Mouse (Mus musculus) heart, adult 2 months (tissue): ENCODE data around the gene Olfr523. TPM values are rescaled to one million over a fixed set of nuclear protein-coding genes. Genes with fewer than 3 reads are reported as not detected.

Source experiments
- DNase-seq, 2 experiments: peaks; one replicate each; pipeline ENCODE4 v3.0.0; 2021
- H3K27ac ChIP-seq: fragments of 200-600 bp; 2 replicates; pipeline ENCODE4 v1.8.1; 2022
- H3K27me3 ChIP-seq: fragments of 200-500 bp; 2 replicates; pipeline ENCODE4 v1.6.1; 2012; ENCODE audit warnings: mild to moderate bottlenecking, low read length, inconsistent platforms, mixed read lengths; ENCODE audit not compliant: control insufficient read depth, insufficient read depth
- H3K36me3 ChIP-seq: fragments of 200-500 bp; 2 replicates; pipeline ENCODE4 v1.6.1; 2012; ENCODE audit warnings: low read length, inconsistent platforms; ENCODE audit not compliant: control insufficient read depth, insufficient read depth
- H3K4me1 ChIP-seq: fragments of 200-500 bp; 2 replicates; pipeline ENCODE4 v1.6.1; 2011; ENCODE audit warnings: low read length; ENCODE audit not compliant: control insufficient read depth, insufficient read depth
- H3K4me3 ChIP-seq: fragments of 200-600 bp; 2 replicates; pipeline ENCODE4 v1.8.1; 2022
- H3K79me2 ChIP-seq: fragments of 200-500 bp; replicated peaks from 2 replicates; pipeline ENCODE4 v1.6.1; 2012; ENCODE audit warnings: mild to moderate bottlenecking, inconsistent platforms, low read length, moderate library complexity, mixed read lengths; ENCODE audit not compliant: control insufficient read depth, insufficient read depth
- H3K9ac ChIP-seq: fragments of 200-500 bp; 2 replicates; pipeline ENCODE4 v1.6.1; 2012; ENCODE audit warnings: low read depth, mild to moderate bottlenecking, control low read depth, inconsistent platforms, low read length, mixed read lengths
- CTCF ChIP-seq: fragments of 200-600 bp; IDR thresholded peaks from 2 replicates; pipeline ENCODE4 v1.8.1; 2022; ENCODE audit warnings: antibody characterized with exemption, mild to moderate bottlenecking, moderate library complexity
- EP300 ChIP-seq: fragments of 200-500 bp; IDR thresholded peaks from 2 replicates; pipeline ENCODE4 v1.6.1; 2011; ENCODE audit warnings: low read depth, low read length, control low read depth; ENCODE audit not compliant: insufficient read depth
- POLR2A ChIP-seq: fragments of 200-500 bp; IDR thresholded peaks from 2 replicates; pipeline ENCODE4 v1.6.1; 2011; ENCODE audit warnings: mild to moderate bottlenecking, low read depth, low read length, control low read depth; ENCODE audit not compliant: insufficient read depth
- WGBS: fragments of 180-500 bp; shearing (Covaris S2); methylation state at CpG from one replicate; pipeline ENCODE4 v1.1.7; 2018; 5-methylcytosine and 5-hydroxymethylcytosine counted together
- intact Hi-C: fragments of 180-260 bp; cut with DNase I; formaldehyde crosslinking; loops from one replicate; pipeline ENCODE4 v1.15.1; 2025
- polyA plus RNA-seq: library from polyadenylated mRNA; depleted of rRNA; stranded (reverse); fragments of >200 nt; gene quantifications from 2 replicates; pipeline ENCODE4 v1.2.3, GENCODE M21; 2012
- total RNA-seq, 2 experiments: library from RNA; stranded (reverse); gene quantifications; 2 replicates each; pipeline ENCODE4 v1.2.3; 2021

The Olfr523 gene
- total and polyA plus RNA-seq, 3 experiments = not detected

GRCm38 (mm10) chr7:140187721-140188390 is 14.8 kb downstream of the Olfr523 start:
- WGBS = 72% methylated on average over 7 of the region's 7 CpGs
- H3K27me3 ChIP-seq = no peaks in the 10 kb centered on the region
- H3K4me1 ChIP-seq = no peaks in the 10 kb centered on the region
- no peaks in the 10 kb centered on the region for H3K79me2 ChIP-seq
- no peaks in the 10 kb centered on the region for H3K36me3 ChIP-seq
- no peak overlapping the region for H3K4me3 ChIP-seq
- no peak for DNase-seq
- TF ChIP-seq EP300 (no peak), CTCF (no peak), POLR2A (no peak)
- intact Hi-C loops = no loop called here
- H3K9ac ChIP-seq = no peak overlapping the region
- H3K27ac ChIP-seq = no peak overlapping the region

- 53% methylated on average over 4 of the region's 4 CpGs for WGBS
- H3K36me3 ChIP-seq = no peaks in the 10 kb centered on the region
- H3K9ac ChIP-seq = no peak overlapping the region
- H3K27me3 ChIP-seq = no peaks in the 10 kb centered on the region
- H3K79me2 ChIP-seq = no peaks in the 10 kb centered on the region
- intact Hi-C loops = no loop called here
- H3K27ac ChIP-seq = no peak overlapping the region
- H3K4me1 ChIP-seq = no peaks in the 10 kb centered on the region
- no peak for DNase-seq
- no peak overlapping the region for H3K4me3 ChIP-seq
- TF ChIP-seq EP300 (no peak), CTCF (peak; percentile 64)
Observed at GRCm38 (mm10) chr7:140188391-140189328, 15.6 kb downstream of the Olfr523 start.

GRCm38 (mm10) chr7:140190435-140190834 is 17.4 kb downstream of the Olfr523 start:
- DNase-seq = no peak
- Histone ChIP-seq H3K27ac (no peak overlapping the region), H3K27me3 (no peaks in the 10 kb centered on the region), H3K79me2 (no peaks in the 10 kb centered on the region), H3K4me3 (no peak overlapping the region), H3K9ac (no peak overlapping the region), H3K4me1 (no peaks in the 10 kb centered on the region), H3K36me3 (no peaks in the 10 kb centered on the region)
- TF ChIP-seq CTCF (no peak), POLR2A (no peak), EP300 (no peak)
- 92% methylated on average over 1 of the region's 1 CpGs for WGBS
- intact Hi-C loops = no loop called here

GRCm38 (mm10) chr7:140192445-140192844 is 19.4 kb downstream of the Olfr523 start:
- intact Hi-C loops = no loop called here
- no peak for DNase-seq
- 56% methylated on average over 2 of the region's 2 CpGs for WGBS
- Histone ChIP-seq H3K4me3 (no peak overlapping the region), H3K27ac (no peak overlapping the region), H3K79me2 (no peaks in the 10 kb centered on the region), H3K27me3 (no peaks in the 10 kb centered on the region), H3K4me1 (no peaks in the 10 kb centered on the region), H3K9ac (no peak overlapping the region), H3K36me3 (no peaks in the 10 kb centered on the region)
- TF ChIP-seq POLR2A (no peak), CTCF (no peak), EP300 (no peak)

GRCm38 (mm10) chr7:140192851-140193250 is 19.8 kb downstream of the Olfr523 start:
- Histone ChIP-seq H3K4me3 (no peak overlapping the region), H3K79me2 (no peaks in the 10 kb centered on the region), H3K9ac (no peak overlapping the region), H3K27me3 (no peaks in the 10 kb centered on the region), H3K27ac (no peak overlapping the region), H3K4me1 (no peaks in the 10 kb centered on the region), H3K36me3 (no peaks in the 10 kb centered on the region)
- WGBS = 79% methylated on average over 2 of the region's 2 CpGs
- TF ChIP-seq EP300 (no peak), POLR2A (no peak), CTCF (no peak)
- intact Hi-C loops = no loop called here
- DNase-seq = no peak

- no peaks in the 10 kb centered on the region for H3K79me2 ChIP-seq
- H3K36me3 ChIP-seq = no peaks in the 10 kb centered on the region
- DNase-seq = no peak
- H3K27me3 ChIP-seq = no peaks in the 10 kb centered on the region
- WGBS = 72% methylated on average over 4 of the region's 4 CpGs
- H3K9ac ChIP-seq = no peak overlapping the region
- H3K27ac ChIP-seq = no peak overlapping the region
- intact Hi-C loops = no loop called here
- TF ChIP-seq POLR2A = no peak
- no peak for TF ChIP-seq EP300
- TF ChIP-seq CTCF = no peak
- no peak overlapping the region for H3K4me3 ChIP-seq
- no peaks in the 10 kb centered on the region for H3K4me1 ChIP-seq
Observed at GRCm38 (mm10) chr7:140194031-140194430, 21.0 kb downstream of the Olfr523 start.
